Mouse (Mus musculus) heart, postnatal 0 days (tissue): ENCODE results near the gene Efna5. TPM values are rescaled to one million over a fixed set of nuclear protein-coding genes. Genes with fewer than 3 reads are reported as not detected.

Source experiments
- ATAC-seq: fragments of 200-750 bp; cut with Nextera tagmentation; 2 replicates; pipeline ENCODE4 v1.8.0; 2017; ENCODE audit warnings: low read depth, moderate number of reproducible peaks, moderate library complexity; ENCODE audit not compliant: insufficient read depth
- DNase-seq: peaks from one replicate; pipeline ENCODE4 v3.0.0-alpha.2; 2016; ENCODE audit warnings: low spot score
- H3K27ac ChIP-seq: fragments of 300-500 bp; sonication (generic); 2 replicates; pipeline ENCODE4 v1.5.1; 2014; ENCODE audit warnings: low read depth, mild to moderate bottlenecking
- H3K27me3 ChIP-seq: fragments of 300-500 bp; sonication (generic); 2 replicates; pipeline ENCODE4 v1.6.1; 2014; ENCODE audit warnings: low read length, mixed read lengths; ENCODE audit not compliant: control insufficient read depth, insufficient read depth
- H3K36me3 ChIP-seq: fragments of 300-500 bp; sonication (generic); replicated peaks from 2 replicates; pipeline ENCODE4 v1.6.1; 2014; ENCODE audit warnings: low read length, mixed read lengths; ENCODE audit not compliant: control insufficient read depth, insufficient read depth
- H3K4me1 ChIP-seq: fragments of 300-500 bp; sonication (generic); 2 replicates; pipeline ENCODE4 v1.6.1; 2014; ENCODE audit warnings: antibody characterized with exemption; ENCODE audit not compliant: control insufficient read depth, insufficient read depth
- H3K4me2 ChIP-seq: fragments of 300-500 bp; sonication (generic); 2 replicates; pipeline ENCODE4 v1.6.1; 2014; ENCODE audit warnings: low read depth, mild to moderate bottlenecking, low read length, moderate library complexity
- H3K4me3 ChIP-seq: fragments of 300-500 bp; sonication (generic); 2 replicates; pipeline ENCODE4 v1.5.1; 2014; ENCODE audit warnings: low read depth, low read length
- H3K9ac ChIP-seq: fragments of 300-500 bp; sonication (generic); replicated peaks from 2 replicates; pipeline ENCODE4 v1.6.1; 2014; ENCODE audit warnings: low read depth, low read length, mixed read lengths
- H3K9me3 ChIP-seq: fragments of 300-500 bp; sonication (generic); replicated peaks from 2 replicates; pipeline ENCODE4 v1.6.1; 2016; ENCODE audit warnings: low read length; ENCODE audit not compliant: control insufficient read depth
- CTCF ChIP-seq: IDR thresholded peaks from 2 replicates; pipeline ENCODE4 v1.5.1; 2016; ENCODE audit warnings: antibody characterized with exemption, control low read depth, low read depth
- EP300 ChIP-seq: IDR thresholded peaks from 2 replicates; pipeline ENCODE4 v1.6.1; 2016; ENCODE audit warnings: antibody characterized with exemption, low read depth
- WGBS: fragments of 180-500 bp; shearing (Covaris S2); extraction: QIAGEN DNeasy Blood & Tissue Kit; methylation state at CpG from one replicate; pipeline ENCODE4 v1.1.7; 2014; 5-methylcytosine and 5-hydroxymethylcytosine counted together
- polyA plus RNA-seq: library from polyadenylated mRNA; unstranded; fragments of >200 nt; fragmentation: Nextera tagmentation; extraction: Ambion mirVana; gene quantifications from 2 replicates; pipeline ENCODE4 v1.2.1, GENCODE M21; 2015
- total RNA-seq: library from RNA; depleted of rRNA; stranded (reverse); fragments of >200 nt; gene quantifications from 2 replicates; pipeline ENCODE4 v1.2.3, GENCODE M21; 2014; ENCODE audit warnings: low replicate concordance

Gene Efna5
- total and polyA plus RNA-seq, 2 experiments from 2014 or later: 3.7 to 16.2 TPM

DNA sequence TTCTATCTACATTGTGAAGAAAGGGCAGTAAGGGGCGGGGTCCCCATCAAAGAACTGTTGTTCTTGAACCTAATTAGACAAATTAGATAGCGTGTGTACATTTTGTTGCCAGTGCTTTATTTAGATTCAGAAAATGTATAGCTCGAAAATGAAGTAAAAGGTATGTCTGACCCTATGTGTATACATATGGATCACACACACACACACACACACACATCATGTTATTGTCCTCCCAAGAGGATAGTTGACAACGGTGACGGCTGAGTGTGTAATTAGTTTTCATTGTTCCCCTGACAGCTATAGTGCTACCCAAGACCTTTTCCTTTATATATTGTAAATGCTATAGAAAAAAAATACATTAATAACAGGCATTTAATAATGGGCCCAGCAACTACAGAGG is 10.7 kb downstream of the Efna5 start:
- no peaks in the 10 kb centered on the region for H3K36me3 ChIP-seq
- H3K4me1 ChIP-seq: no peaks in the 10 kb centered on the region
- H3K4me3 ChIP-seq: no peak overlapping the region
- TF ChIP-seq EP300 (no peak), CTCF (no peak)
- H3K27ac ChIP-seq: no peak overlapping the region
- H3K27me3 ChIP-seq: no peaks in the 10 kb centered on the region
- DNase-seq (no peak), ATAC-seq (no peak)
- H3K9me3 ChIP-seq: no peaks in the 10 kb centered on the region
- 81% methylated on average over 5 of the region's 5 CpGs for WGBS
- no peak overlapping the region for H3K4me2 ChIP-seq
- H3K9ac ChIP-seq: no peak overlapping the region

DNA sequence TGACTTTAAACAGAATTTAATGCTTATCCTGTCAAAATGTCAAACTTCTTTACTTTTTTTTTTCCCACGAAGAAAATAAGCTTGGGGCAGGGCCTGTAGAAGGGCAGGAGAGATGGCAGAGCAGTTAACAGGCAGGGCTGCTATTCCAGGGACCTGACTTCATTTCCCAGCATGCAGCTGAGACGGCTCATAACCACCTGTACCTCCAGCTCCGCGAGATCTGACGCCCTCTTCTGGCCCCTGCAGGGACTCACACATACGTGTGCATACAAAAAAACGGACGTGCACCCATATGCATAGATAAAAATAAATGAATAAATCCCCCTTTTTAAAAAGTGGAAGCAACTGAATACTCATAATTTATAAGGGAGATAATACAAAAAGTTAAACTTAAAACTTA is 16.2 kb downstream of the Efna5 start:
- Histone ChIP-seq H3K9me3 (no peaks in the 10 kb centered on the region), H3K4me2 (no peak overlapping the region), H3K27ac (no peak overlapping the region), H3K9ac (no peak overlapping the region), H3K27me3 (no peaks in the 10 kb centered on the region), H3K4me1 (peaks cover 4% of the 10 kb centered on the region; the same call in 1 of the 2 replicates), H3K36me3 (no peaks in the 10 kb centered on the region), H3K4me3 (no peak overlapping the region)
- TF ChIP-seq CTCF (no peak), EP300 (no peak)
- DNase-seq: no peak
- ATAC-seq: no peak
- 92% methylated on average over 8 of the region's 8 CpGs for WGBS

DNA sequence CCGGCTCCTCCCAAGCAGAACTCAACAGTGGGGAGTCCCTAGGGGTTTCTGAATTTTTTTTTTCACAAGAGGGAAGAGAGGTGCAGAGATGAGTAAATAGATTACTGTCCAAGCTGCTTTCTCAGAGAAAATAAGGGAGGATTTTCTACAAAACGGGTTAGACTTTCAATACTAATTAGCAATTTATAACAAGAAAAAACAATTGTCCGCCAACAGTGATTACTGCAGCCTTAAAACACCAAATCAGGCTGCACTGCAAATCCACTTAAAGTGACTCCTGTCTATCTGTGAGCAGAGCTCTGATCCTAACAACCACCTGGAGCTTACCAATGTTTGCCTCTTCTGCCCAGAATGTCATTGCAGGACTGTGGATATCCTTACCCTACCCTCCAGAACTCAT is 18.1 kb downstream of the Efna5 start:
- Histone ChIP-seq H3K9ac (no peak overlapping the region), H3K36me3 (no peaks in the 10 kb centered on the region), H3K9me3 (no peaks in the 10 kb centered on the region), H3K4me1 (peaks cover 4% of the 10 kb centered on the region; the same call in 1 of the 2 replicates), H3K4me2 (peak overlapping the region; percentile 57; the same call in 1 of the 2 replicates), H3K27me3 (no peaks in the 10 kb centered on the region), H3K4me3 (no peak overlapping the region), H3K27ac (peak overlapping the region; percentile 74)
- TF ChIP-seq CTCF (no peak), EP300 (no peak)
- ATAC-seq (no peak), DNase-seq (no peak)
- WGBS: 73% methylated on average over 3 of the region's 3 CpGs

DNA sequence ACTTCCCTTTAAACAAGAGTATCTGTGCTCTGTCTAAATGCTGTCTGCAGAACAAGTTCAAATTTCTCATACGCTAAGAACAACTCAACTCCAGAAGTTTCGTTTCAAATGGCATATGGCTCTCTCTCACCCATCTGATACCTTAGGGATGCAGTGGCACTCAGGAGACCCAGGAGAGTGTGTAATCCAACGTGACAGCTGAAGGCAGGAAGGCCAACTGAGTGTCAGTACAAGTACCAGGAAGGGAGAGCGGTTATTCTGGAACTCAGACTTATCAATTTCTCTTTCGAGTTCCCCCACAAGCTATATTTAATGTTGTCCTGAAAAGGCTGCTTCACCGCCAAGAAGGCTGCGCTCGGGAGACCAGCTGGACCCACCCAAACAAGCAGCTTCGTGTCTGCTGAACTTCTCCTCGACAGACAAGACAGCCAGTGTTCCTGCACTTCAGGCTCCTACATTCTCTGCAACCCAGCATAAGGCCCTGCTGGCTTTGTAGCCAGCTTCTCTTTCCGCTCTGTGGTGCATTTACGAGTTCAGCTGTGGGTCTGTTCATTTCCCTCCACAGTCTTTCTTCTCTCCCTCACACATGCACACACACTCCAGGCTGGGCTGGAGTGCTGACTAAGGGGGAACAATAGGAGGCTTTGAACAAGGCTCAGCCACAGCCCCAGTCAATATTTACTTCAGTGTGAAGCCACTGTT is 18.7 kb downstream of the Efna5 start:
- H3K4me1 ChIP-seq: peaks cover 4% of the 10 kb centered on the region; the same call in 1 of the 2 replicates
- no peaks in the 10 kb centered on the region for H3K36me3 ChIP-seq
- DNase-seq (peak; percentile 36), ATAC-seq (peak; percentile 30; the same call in 1 of the 2 replicates)
- H3K9me3 ChIP-seq: no peaks in the 10 kb centered on the region
- WGBS: 15% methylated on average over 12 of the region's 12 CpGs
- H3K4me2 ChIP-seq: peak overlapping the region; percentile 57
- no peaks in the 10 kb centered on the region for H3K27me3 ChIP-seq
- H3K9ac ChIP-seq: no peak overlapping the region
- peak overlapping the region; percentile 20; the same call in 1 of the 2 replicates for H3K4me3 ChIP-seq
- TF ChIP-seq EP300 (no peak), CTCF (no peak)
- peak overlapping the region; percentile 74 for H3K27ac ChIP-seq

DNA sequence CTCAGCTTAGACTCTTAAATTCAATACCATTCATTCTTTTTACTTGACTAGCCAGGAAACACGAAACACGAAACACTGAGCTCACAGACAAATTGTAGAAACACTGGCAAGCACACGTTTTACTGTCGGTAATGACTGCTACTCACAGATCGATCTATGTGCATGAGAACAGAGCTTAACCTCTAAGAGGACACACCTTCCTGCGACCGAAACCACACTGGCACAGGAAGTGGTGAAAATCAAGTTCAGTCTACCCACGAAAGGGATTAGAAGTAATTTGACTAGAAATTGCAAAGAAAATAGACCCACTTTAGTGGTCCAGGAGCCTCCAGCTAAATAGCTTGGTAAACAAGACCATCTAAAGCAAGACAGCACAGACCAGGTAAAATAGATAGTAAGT is 23.8 kb downstream of the Efna5 start:
- WGBS: 80% methylated on average over 8 of the region's 8 CpGs
- ATAC-seq (no peak), DNase-seq (no peak)
- Histone ChIP-seq H3K9ac (no peak overlapping the region), H3K4me3 (no peak overlapping the region), H3K27ac (no peak overlapping the region), H3K4me1 (peaks cover 7% of the 10 kb centered on the region; the same call in 1 of the 2 replicates), H3K36me3 (no peaks in the 10 kb centered on the region), H3K4me2 (no peak overlapping the region), H3K9me3 (no peaks in the 10 kb centered on the region), H3K27me3 (no peaks in the 10 kb centered on the region)
- TF ChIP-seq CTCF (no peak), EP300 (no peak)

DNA sequence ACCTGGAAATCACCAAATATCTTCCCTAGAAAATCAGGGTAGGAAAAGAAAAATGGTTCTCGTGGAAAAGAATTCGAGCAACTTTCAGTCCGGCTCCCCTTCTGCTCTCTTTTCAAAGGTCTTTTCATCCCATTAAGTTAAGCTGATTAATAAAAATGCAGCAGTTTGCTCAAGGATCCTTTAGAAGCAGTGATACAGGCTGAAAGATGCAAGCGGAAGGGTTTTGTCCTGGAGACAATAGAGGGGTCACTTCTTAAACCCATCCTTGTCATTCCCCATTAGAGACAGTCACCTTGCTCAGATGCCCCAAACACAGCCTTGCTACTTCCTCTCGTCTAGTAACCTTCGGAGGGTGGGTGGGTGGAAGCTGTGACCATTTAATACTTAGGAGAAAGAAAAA is 27.4 kb downstream of the Efna5 start:
- Histone ChIP-seq H3K27ac (no peak overlapping the region), H3K9ac (no peak overlapping the region), H3K4me3 (no peak overlapping the region), H3K9me3 (no peaks in the 10 kb centered on the region), H3K36me3 (no peaks in the 10 kb centered on the region), H3K4me1 (peaks cover 11% of the 10 kb centered on the region), H3K27me3 (no peaks in the 10 kb centered on the region), H3K4me2 (no peak overlapping the region)
- WGBS: 45% methylated on average over 6 of the region's 6 CpGs
- no peak for ATAC-seq
- no peak for TF ChIP-seq EP300
- no peak for TF ChIP-seq CTCF
- no peak for DNase-seq
